Mouse (Mus musculus) liver, embryonic 14.5 days (tissue): ENCODE results near the gene Tmem50b.

Experiments used
- CTCF ChIP-seq: IDR thresholded peaks from 2 replicates; pipeline ENCODE4 v1.5.1; 2016; ENCODE audit warnings: antibody characterized with exemption, low read depth, control low read depth
- EP300 ChIP-seq: IDR thresholded peaks from 2 replicates; pipeline ENCODE4 v1.6.1; 2016; ENCODE audit warnings: antibody characterized with exemption, low read depth

DNA sequence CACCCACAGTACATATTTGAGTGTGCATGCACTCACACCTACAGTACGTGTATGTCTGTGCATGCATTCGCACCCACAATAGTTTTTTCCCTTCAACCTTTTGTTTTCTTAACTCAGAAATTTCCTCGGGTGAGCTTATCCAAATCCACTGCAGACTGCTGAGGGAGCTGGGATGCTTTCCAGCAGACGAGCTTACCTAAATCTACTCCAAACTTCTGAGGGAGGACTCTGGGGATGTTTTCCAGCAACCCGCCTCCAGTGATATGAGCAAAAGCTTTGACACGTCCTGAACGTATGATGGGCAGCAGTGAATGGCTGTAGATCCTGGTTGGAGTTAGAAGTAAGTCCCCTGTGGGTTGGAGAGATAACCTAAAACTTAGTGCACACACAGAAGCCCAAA is 30.2 kb upstream of the Tmem50b start:
- TF ChIP-seq CTCF (no peak), EP300 (no peak)
